Mouse (Mus musculus): ENCODE data around the gene Hapln4.

The Hapln4 gene

GRCm38 (mm10) chr8:70100241-70100640, 17.0 kb downstream of the Hapln4 start:
- DNase-seq (ENCODE audit: low spot score), result no peak

- DNase-seq (ENCODE audit: low spot score), result peak; percentile 37
Measured at GRCm38 (mm10) chr8:70104506-70104905, 21.2 kb downstream of the Hapln4 start.

- DNase-seq (ENCODE audit: low spot score), result no peak
Measured at GRCm38 (mm10) chr8:70104922-70105321, 21.7 kb downstream of the Hapln4 start.

- DNase-seq (ENCODE audit: low spot score), result no peak
Measured at GRCm38 (mm10) chr8:70110451-70110850, 27.2 kb downstream of the Hapln4 start.

- DNase-seq (ENCODE audit: low spot score), result no peak
Measured at GRCm38 (mm10) chr8:70111192-70111795, 28.0 kb downstream of the Hapln4 start.

- DNase-seq (ENCODE audit: low spot score), result peak; percentile 36
Measured at GRCm38 (mm10) chr8:70112401-70113016, 29.3 kb downstream of the Hapln4 start.

GRCm38 (mm10) chr8:70114488-70114887, 31.2 kb downstream of the Hapln4 start:
- no peak for DNase-seq (ENCODE audit: low spot score)

- no peak for DNase-seq (ENCODE audit: low spot score)
Measured at GRCm38 (mm10) chr8:70114892-70115291, 31.6 kb downstream of the Hapln4 start.

- peak; percentile 66 for DNase-seq (ENCODE audit: low spot score)
Measured at GRCm38 (mm10) chr8:70117611-70118010, 34.4 kb downstream of the Hapln4 start.

GRCm38 (mm10) chr8:70118726-70119700, 35.8 kb downstream of the Hapln4 start:
- DNase-seq (ENCODE audit: low spot score), result peak; percentile 56

- DNase-seq (ENCODE audit: low spot score), result peak; percentile 92
Measured at GRCm38 (mm10) chr8:70120667-70121066, 37.4 kb downstream of the Hapln4 start, which contains the start of gene Ncan. Gene Ncan, minus strand, starts transcription at chr8:70120873.

GRCm38 (mm10) chr8:70122863-70123262, 39.6 kb downstream of the Hapln4 start:
- peak; percentile 43 for DNase-seq (ENCODE audit: low spot score)

GRCm38 (mm10) chr8:70124992-70125391, 41.7 kb downstream of the Hapln4 start:
- no peak for DNase-seq (ENCODE audit: low spot score)

GRCm38 (mm10) chr8:70128435-70128834, 45.2 kb downstream of the Hapln4 start:
- no peak for DNase-seq (ENCODE audit: low spot score)

GRCm38 (mm10) chr8:70129309-70129952, 46.2 kb downstream of the Hapln4 start:
- no peak for DNase-seq (ENCODE audit: low spot score)

- no peak for DNase-seq (ENCODE audit: low spot score)
Measured at GRCm38 (mm10) chr8:70130066-70130465, 46.8 kb downstream of the Hapln4 start.

GRCm38 (mm10) chr8:70131166-70131883, 48.1 kb downstream of the Hapln4 start, which contains the start of gene Nr2c2ap:
Gene Nr2c2ap, plus strand, starts transcription at chr8:70131333.
- DNase-seq (ENCODE audit: low spot score), result peak; percentile 91

GRCm38 (mm10) chr8:70134086-70134485, 50.8 kb downstream of the Hapln4 start:
- no peak for DNase-seq (ENCODE audit: low spot score)

- no peak for DNase-seq (ENCODE audit: low spot score)
Measured at GRCm38 (mm10) chr8:70134931-70135330, 51.7 kb downstream of the Hapln4 start.

- no peak for DNase-seq (ENCODE audit: low spot score)
Measured at GRCm38 (mm10) chr8:70136591-70136990, 53.3 kb downstream of the Hapln4 start.

- no peak for DNase-seq (ENCODE audit: low spot score)
Measured at GRCm38 (mm10) chr8:70137890-70138289, 54.6 kb downstream of the Hapln4 start.

Data from retina, embryonic 14.5 days (tissue).